Mouse (Mus musculus) ES-E14 (cell line): ENCODE measurements around the gene Foxb1. TPM values are rescaled to one million over a fixed set of nuclear protein-coding genes. Genes with fewer than 3 reads are reported as not detected.

Experiments
- DNase-seq: peaks from one replicate; pipeline ENCODE4 v3.0.0-alpha.2; 2013; ENCODE audit warnings: low read depth, low spot score
- H3K27ac ChIP-seq: 2 replicates; pipeline ENCODE4 v1.5.1; 2012; ENCODE audit warnings: low read depth, mild to moderate bottlenecking, low read length, moderate library complexity, mixed read lengths; ENCODE audit not compliant: poor library complexity, insufficient read depth, severe bottlenecking
- H3K36me3 ChIP-seq: 2 replicates; pipeline ENCODE4 v1.6.1; 2012; ENCODE audit warnings: mild to moderate bottlenecking, low read length, moderate library complexity, mixed read lengths; ENCODE audit not compliant: control insufficient read depth, poor library complexity, insufficient read depth, severe bottlenecking
- H3K4me1 ChIP-seq, 2 experiments: fragments of 150-350 bp in 1 of 2; sonication (generic) in 1 of 2; 2 replicates each; pipeline ENCODE4 v1.6.1; 2012; ENCODE audit warnings: low read length in 2 of 2, mild to moderate bottlenecking in 1 of 2, mixed read lengths in 1 of 2; ENCODE audit not compliant: control insufficient read depth in 2 of 2, insufficient read depth in 2 of 2, poor library complexity in 1 of 2
- H3K4me3 ChIP-seq, 2 experiments: fragments of 150-350 bp in 1 of 2; sonication (generic) in 1 of 2; 2 replicates each; pipeline ENCODE4 v1.5.1; 2012; ENCODE audit warnings: low read length in 2 of 2, low read depth in 1 of 2, mild to moderate bottlenecking in 1 of 2, mixed read lengths in 1 of 2; ENCODE audit not compliant: insufficient read depth in 1 of 2, poor library complexity in 1 of 2, severe bottlenecking in 1 of 2
- H3K9ac ChIP-seq: 2 replicates; pipeline ENCODE4 v1.6.1; 2012; ENCODE audit warnings: low read depth, mild to moderate bottlenecking, low read length, mixed read lengths; ENCODE audit not compliant: poor library complexity, insufficient read depth, severe bottlenecking
- H3K9me3 ChIP-seq: fragments of 150-350 bp; sonication (generic); 2 replicates; pipeline ENCODE4 v1.6.1; 2012; ENCODE audit warnings: low read depth, mild to moderate bottlenecking, low read length; ENCODE audit not compliant: control insufficient read depth, insufficient read depth
- CHD2 ChIP-seq: IDR thresholded peaks from 2 replicates; pipeline ENCODE4 v1.6.1; 2014; ENCODE audit warnings: mild to moderate bottlenecking, low read depth, low read length, inconsistent platforms
- HCFC1 ChIP-seq: IDR thresholded peaks from 2 replicates; pipeline ENCODE4 v1.6.1; 2012; ENCODE audit warnings: low read length, inconsistent platforms, borderline replicate concordance; ENCODE audit not compliant: insufficient read depth
- MAFK ChIP-seq: IDR thresholded peaks from 2 replicates; pipeline ENCODE4 v1.6.1; 2014; ENCODE audit warnings: mild to moderate bottlenecking, low read depth, low read length, inconsistent platforms; ENCODE audit not compliant: insufficient read depth
- ZC3H11A ChIP-seq: IDR thresholded peaks from 2 replicates; pipeline ENCODE4 v1.6.1; 2012; ENCODE audit warnings: low read depth, mild to moderate bottlenecking, inconsistent platforms, low read length, borderline replicate concordance
- ZNF384 ChIP-seq: IDR thresholded peaks from 2 replicates; pipeline ENCODE4 v1.6.1; 2012; ENCODE audit warnings: low read depth, low read length, inconsistent platforms
- in situ Hi-C, 2 experiments: fragments of 600-800 bp; cut with MboI; formaldehyde crosslinking; loops; one replicate each; pipeline ENCODE4 v1.15.1; 2025; ENCODE audit warnings: low sequenced_read_pairs in 2 of 2, inconsistent platforms in 1 of 2; ENCODE audit not compliant: unreplicated experiment in 2 of 2
- total RNA-seq: library from RNA; depleted of rRNA; stranded (reverse); fragments of 300-350 nt; gene quantifications from 2 replicates; pipeline ENCODE4 v1.2.3, GENCODE M21; 2012

The Foxb1 gene
- total RNA-seq, 1 experiment: not detected

DNA sequence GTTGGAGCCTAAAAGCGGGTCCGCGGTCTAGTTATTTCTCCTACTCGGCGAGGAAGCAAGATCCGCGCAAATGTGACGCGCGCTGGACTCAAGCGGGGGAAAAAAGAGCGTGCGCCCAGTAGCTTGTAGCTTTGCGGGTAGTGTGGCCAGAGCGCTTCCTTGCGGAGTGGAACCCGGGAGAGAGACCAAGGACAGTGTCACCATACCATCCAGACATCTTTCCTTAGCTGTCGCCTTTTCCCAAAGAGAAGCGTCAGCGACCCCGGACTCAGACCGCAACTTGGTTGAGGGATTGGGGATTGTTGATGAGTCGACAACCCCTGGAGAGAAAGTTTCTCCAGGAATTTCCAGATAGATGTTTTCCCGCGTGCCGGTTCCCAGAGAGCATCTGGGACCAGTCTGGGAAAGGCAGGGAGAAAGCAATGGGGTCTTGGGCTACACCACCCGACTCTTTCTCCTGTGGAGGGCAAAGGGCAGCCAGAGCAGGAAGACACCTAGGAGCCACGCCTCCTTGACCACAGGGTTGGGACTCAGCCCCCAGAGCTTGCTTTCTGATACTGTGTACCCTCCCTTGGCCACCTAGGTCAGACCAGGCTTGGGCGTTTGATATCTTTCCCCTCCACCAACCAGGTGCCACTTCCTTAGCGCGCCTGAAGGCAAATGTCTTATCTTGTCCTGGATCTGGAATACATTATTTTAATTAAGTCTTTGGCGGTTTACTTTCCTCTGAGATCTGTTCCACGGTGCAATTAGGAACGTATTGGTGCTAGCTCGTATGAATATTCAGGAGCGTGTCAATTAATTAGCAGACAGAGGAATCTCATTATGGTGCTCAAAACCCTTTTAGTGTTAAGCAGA lies 8.6 kb upstream of the Foxb1 start:
- no peak overlapping the region for H3K27ac ChIP-seq
- H3K4me3 ChIP-seq: no peak overlapping the region; a peak in 1 of 4 replicates
- TF ChIP-seq ZC3H11A: no peak
- TF ChIP-seq MAFK: no peak
- TF ChIP-seq HCFC1: no peak
- no peak for TF ChIP-seq ZNF384
- in situ Hi-C loops: no loop called here
- no peak overlapping the region for H3K9ac ChIP-seq
- H3K4me1 ChIP-seq: peaks cover 0 to 12% of the 10 kb centered on the region in 2 experiments; a peak in 1 of 4 replicates
- DNase-seq: no peak
- no peaks in the 10 kb centered on the region for H3K9me3 ChIP-seq
- no peaks in the 10 kb centered on the region for H3K36me3 ChIP-seq

- peaks cover 0 to 12% of the 10 kb centered on the region in 2 experiments; a peak in 1 of 4 replicates for H3K4me1 ChIP-seq
- H3K36me3 ChIP-seq: no peaks in the 10 kb centered on the region
- H3K9ac ChIP-seq: no peak overlapping the region
- no peak for DNase-seq
- H3K27ac ChIP-seq: no peak overlapping the region
- no peak overlapping the region; a peak in 1 of 4 replicates for H3K4me3 ChIP-seq
- H3K9me3 ChIP-seq: no peaks in the 10 kb centered on the region
- in situ Hi-C loops: no loop called here
- TF ChIP-seq ZC3H11A (no peak), MAFK (no peak), CHD2 (no peak), ZNF384 (no peak), HCFC1 (no peak)
Observed at GRCm38 (mm10) chr9:69768136-69768875, 7.6 kb upstream of the Foxb1 start.

GRCm38 (mm10) chr9:69767421-69767820 lies 6.7 kb upstream of the Foxb1 start:
- Histone ChIP-seq H3K9ac (no peak overlapping the region), H3K9me3 (no peaks in the 10 kb centered on the region), H3K36me3 (no peaks in the 10 kb centered on the region), H3K4me3 (no peak overlapping the region), H3K4me1 (peaks cover 0 to 12% of the 10 kb centered on the region in 2 experiments; a peak in 1 of 4 replicates), H3K27ac (no peak overlapping the region)
- in situ Hi-C loops: no loop called here
- DNase-seq: no peak
- TF ChIP-seq ZC3H11A (no peak), HCFC1 (no peak), CHD2 (no peak), ZNF384 (no peak), MAFK (no peak)

DNA sequence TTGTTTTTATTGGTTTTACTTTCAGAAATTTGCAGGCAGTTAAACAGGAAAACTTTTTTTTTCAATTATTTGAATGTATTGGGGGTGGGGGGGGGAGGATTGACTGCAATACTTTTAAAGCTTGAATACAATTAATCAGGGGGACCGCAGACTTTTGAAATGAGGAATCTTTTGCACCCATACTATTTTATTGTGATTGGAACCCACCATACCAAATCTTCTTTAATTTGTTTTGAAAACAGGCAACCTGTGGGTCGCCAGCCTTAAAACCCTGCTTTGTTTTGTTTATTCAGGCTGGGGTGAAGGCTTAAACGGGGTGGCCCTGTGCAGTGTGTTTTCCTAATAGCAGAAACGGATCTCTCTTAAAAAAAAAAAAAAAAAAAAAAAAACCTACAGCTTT lies 6.2 kb upstream of the Foxb1 start:
- in situ Hi-C loops: no loop called here
- Histone ChIP-seq H3K36me3 (no peaks in the 10 kb centered on the region), H3K9me3 (no peaks in the 10 kb centered on the region), H3K27ac (no peak overlapping the region), H3K9ac (no peak overlapping the region), H3K4me3 (no peak overlapping the region), H3K4me1 (peaks cover 3 to 12% of the 10 kb centered on the region in 2 experiments; a peak in 1 of 4 replicates)
- TF ChIP-seq ZC3H11A (no peak), MAFK (no peak), CHD2 (no peak), ZNF384 (no peak), HCFC1 (no peak)
- no peak for DNase-seq
